Mouse (Mus musculus) cerebellum, postnatal 10 days (tissue): ENCODE results near the gene Rbm7.
"Not testable (repeated sequence)": the region's sequence is repeated elsewhere in the genome, so short reads cannot be mapped to it uniquely, and the experiment has no call there.

Experiments
- DNase-seq, 2 experiments: peaks; one replicate each; pipeline ENCODE4 v3.0.0; 2021; ENCODE audit warnings: mixed read lengths in 2 of 2

The Rbm7 gene

DNA sequence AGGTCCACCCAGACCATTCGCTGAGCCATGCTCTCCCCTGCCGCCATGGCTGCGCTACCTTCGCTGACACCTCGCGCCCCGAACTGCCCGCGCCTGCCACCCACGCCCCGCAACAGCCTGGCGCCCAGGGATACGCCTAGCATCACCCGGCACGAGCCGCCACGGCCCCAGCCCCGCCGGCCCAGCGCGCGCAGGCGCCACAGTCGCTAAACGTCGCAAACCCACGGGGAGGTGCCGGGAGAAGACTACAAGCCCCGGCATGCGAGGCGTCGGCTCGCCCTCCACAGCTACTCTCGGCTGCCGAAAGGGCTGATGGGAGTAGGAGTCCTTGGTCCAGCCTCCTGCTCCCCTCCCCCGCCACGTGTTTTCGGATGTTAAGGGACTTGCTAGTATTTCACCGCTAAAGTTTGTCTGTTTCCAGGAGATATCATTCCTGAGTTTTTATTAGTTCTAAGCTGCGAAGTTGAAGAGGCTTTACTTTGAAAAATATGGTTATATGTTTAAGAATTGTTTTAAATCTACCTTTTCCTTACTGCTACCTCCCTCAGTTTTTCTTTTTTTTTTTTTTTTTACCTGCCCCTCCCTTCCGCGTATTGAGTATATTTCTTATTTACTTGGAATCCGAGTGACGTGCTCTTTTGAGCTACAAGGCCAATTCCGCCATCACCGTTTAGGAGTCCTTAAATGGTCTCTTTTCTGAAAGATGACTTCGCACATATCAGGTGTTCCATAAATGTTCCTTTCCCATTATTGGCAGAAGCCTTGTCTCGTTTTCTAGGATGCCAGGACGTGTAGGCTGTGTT is 14.5 kb downstream of the Rbm7 start, which contains the start of gene Rexo2:
TSS of gene Rexo2 (minus strand) at position 213 of the 803 bp plus-strand sequence.
- DNase-seq: peak; percentile 95 to 98

DNA sequence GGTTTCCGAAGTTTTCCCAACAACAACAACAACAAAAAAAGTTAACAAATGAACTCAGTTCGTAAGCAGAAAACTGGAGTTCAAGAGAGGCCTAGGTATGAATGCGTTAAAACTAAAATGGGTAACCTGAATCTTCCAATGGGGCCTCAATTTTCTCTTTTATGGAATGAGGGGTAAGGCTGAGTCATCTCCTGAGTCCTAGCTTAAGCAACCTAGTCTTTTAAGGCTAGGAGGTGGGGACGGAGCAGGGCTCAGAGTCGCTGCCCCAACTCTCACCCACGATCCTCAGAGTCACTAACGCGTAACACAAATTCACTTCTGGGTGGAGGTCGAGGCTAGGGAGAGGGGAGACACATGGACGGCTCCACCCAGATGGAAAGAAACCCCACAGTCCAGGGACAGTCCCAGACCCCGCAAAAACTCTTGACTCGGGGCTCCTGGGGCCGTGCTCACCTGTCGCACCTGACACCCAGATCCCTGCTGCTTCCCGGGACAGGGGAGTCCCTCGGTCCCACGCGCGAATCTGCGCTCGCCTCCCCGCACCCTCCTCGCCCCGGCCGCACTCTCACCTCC is 15.2 kb downstream of the Rbm7 start:
- no peak for DNase-seq

DNA sequence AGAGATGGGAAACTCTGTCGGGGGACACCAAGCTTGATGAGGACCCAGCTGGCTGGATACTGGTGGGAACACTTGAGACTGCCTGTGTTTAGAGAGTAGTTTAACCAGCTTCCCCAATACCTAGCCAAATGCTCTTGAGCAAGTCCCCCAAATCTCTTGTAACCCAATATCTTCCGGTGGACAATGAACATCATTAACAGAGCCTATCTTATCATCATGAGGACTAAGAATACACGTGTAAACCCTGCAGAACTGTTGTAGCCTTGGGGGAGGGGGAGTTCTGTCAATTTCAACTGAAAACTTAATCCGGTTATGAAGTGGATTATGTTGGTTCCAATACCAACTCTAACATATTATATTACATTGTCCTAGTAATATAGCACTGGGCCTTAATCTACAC is 16.3 kb downstream of the Rbm7 start:
- DNase-seq: no peak

DNA sequence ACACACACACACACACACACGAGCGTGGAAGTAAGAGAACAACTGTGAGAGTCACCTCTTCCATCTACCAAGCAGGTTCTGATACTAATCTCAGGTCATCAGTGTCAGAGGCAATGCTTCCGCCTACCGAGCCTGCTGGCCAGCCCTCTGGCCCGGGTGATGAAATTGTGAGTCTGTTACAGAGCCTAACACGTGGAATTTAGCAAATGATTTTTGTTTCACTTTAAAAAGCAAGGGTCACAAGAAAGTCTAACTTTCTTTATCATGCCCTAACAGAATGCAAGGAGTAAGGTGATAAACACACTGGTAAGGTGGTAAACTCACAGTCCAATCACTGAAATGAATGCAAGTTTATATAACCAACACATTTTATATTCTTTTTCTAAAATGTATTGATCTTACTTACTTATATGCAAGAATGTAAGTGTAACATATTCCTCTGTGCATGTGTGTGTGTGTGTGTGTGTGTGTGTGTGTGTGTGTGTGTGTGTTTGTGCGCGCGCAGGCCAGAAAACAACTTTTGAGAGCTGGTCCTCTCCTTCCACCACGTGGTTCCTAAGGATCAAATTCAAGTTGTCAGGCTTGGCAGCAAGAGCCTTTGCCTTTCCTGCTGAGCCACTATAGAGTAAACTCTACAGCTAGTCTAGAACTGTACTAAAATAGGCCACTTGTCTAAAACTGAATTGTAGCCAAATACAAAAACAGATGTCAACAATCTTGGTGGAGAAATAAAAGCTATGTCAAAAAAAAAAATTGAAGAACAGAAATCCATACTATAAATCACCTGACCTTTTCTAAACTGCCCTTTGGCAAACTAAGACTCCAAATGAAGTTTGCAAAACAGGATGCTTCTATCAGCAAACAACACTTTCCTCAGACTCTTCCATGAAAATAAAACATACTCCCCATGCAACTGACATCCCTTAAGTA is 18.6 kb downstream of the Rbm7 start:
- DNase-seq: no peak

DNA sequence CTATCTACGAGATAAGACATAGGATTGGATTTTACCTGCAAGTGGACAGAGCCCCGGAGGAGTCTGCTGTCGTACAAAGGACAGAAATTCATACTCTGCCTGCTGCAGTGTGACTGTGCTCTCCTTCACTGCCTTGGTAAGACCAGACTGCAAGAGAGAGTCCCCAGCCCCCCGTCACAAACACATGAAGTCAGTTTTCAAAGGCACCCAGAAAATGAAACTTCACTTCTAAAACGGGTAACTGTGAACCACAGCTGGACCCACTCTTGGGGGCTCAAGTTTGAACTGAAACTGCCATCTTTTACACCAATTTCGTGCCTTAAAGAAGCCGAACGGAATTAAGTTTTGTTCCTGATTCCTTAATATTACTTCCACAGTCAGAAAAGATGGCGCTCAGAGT is 20.7 kb downstream of the Rbm7 start:
- no peak for DNase-seq

DNA sequence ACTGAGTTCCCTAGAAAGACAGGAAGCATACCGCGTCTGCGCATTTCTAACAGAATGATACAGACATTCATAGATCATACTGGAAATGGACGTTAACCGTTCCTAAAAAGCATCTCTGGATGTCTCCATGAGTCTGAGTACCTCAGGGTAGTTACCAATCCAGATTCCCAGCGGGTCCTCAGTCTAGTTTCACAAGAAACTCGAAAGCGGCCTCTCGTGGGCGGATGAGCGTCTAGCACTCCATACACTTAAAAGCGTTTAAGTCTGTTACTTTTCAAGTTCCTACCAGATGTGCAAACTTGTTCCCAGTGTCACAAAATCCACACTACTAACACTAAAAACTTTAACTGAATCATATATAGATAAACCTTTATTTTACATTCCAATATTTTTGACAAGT is 22.0 kb downstream of the Rbm7 start:
- DNase-seq: no peak

DNA sequence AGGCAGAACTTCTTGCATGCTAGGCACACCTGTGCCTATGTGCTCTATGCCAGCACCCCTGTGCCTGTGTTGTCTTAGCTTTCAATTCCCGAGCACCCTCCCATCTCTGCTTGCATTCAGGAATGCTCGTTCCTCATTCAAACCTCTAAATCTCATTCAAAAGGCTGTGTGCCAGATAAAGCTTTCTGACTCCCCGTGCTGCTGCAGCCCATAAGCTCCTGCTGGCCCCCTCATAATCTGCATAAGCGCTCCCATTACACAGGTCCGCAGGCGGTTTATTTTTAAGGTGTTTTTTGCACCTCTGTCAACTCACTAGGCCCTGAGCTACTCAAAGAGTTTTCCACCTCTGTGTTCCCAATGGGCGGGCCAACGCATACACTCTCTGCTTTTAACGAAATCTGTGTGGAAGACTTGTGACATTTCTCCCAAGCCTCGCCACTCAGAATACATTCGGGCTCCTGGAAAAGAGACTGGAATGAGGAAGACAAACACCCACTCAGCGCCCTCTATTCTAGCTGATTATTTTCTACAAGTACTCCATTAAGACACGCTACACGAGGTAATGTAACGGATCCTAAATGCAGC is 22.6 kb downstream of the Rbm7 start:
- no peak for DNase-seq

DNA sequence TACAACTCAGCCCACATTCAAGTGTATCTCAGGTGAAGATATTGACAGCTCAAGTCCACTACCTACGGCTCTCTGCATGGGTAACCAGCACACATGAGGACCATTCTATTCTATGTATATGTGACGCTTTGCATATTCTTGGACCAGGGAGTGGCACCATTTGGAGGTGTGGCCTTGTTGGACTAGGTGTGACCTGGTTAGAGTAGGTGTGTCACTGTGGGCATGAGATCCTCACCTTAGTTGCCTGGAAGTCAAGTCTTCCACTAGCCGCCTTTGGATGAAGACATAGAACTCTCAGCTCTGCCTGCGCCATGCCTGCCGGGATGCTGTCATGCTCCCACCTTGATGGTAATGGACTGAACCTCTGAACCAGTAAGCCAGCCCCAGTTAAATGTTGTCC is 27.6 kb downstream of the Rbm7 start:
- DNase-seq: not testable (repeated sequence)

DNA sequence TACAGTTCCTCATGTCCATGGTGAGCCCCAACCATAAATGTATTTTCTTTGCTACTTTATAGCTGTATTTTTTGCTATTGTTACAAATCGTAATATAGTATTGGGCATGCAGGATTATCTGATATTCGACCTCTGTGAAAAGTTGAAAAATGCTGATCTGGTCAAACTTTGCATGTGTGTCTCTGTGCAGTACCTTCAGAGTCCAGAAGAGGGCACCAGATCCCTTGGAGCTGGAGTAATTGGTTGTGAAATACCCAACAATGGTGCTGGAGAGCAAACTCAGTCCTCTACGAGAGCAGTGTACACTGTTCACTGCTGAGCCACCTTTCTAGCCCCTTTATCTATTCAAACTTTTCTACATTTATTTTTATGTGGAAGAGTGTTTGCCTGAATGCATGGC is 28.3 kb downstream of the Rbm7 start:
- peak; percentile 73 to 83 for DNase-seq

DNA sequence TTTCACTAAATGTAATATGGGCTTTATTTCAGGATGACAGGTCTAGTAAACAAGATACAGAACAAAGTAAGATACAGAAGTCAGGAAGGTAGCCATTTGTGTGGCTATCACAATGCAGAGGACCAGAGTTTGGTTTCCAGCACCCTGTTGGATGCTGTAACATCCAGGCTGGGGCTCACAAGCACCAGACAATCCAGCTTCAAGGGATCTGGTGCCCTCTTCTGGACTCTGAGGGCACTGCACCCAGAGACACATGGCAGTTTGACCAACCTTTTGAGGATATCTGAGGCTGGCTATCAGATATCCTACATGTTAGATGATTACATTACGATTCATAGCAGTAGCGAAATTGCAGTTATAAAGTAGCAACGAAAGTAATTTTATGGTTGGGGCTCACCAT is 29.4 kb downstream of the Rbm7 start:
- peak in 1 of 2 experiments; percentile 7 for DNase-seq

DNA sequence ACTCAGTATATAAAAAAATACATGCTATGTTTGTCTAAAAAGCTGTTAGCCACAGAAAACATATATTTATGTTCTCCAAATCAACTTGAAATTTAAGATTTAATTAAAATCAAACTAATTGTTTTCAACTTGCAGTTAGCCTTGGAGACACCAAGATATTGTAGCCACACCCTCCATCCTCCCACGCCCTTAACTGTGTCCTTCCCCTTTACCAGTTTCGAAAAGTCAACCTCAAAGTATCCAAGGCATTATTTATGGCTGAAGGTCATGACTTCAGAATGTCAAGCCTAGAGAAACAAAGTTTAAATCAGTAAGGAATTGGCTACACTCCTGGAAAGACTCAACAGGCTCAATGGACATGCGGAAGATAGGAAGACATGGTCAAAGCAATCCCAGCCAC is 33.6 kb downstream of the Rbm7 start:
- no peak for DNase-seq

DNA sequence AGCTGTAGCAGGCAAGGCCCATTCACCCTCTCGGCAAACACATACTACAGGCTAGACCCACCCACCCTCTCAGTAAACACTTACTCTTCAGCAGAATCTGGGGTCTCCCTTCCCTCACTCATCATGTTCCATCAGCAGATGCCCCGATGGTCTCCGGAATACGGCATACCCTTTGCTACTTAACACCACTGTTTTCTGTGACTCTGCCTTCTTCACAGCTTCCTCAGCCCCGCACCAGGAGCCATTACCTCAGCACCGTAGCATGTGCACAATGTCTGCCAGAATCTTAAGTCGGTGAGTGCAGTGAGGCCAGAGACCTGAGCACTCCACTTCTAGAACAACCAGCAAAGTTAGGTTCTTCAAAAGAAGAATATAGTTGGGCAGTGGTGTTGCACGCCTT is 34.4 kb downstream of the Rbm7 start:
- DNase-seq: no peak

DNA sequence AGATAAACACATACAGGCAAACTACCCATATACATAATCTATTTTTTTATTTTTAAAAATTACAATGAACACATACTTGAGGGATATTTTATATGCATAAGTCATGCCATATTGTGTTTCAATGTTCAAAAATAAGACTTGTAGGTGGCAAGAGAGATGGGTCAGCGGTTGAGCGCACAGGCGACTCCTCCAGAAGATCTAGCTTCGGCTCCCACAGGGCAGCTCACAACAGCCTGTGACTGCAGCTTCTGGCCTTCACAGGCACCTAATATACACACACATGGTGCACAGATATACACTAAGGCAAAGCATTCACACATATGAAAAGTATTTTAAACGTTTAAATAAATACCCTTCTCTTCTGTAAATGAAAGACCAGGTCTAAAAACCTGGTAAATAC is 35.7 kb downstream of the Rbm7 start:
- DNase-seq: no peak

DNA sequence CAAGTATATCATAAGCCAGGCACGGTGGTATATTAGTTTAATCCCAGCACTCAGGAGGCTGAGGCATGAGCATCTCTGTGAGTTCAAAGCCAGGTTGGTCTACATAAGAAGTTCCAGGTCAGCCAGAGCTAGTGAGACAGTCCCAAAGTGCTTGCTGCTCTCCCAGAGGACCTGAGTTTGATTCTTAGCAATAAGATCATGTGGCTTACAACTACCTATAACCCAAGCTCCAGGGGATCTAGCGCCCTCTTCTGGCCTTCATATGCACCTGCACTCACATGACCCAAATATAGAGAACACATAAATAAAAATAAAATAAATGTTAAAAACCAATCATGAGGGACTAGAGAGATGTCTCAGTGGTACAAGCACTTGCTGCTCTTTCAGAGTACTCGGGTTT is 36.2 kb downstream of the Rbm7 start:
- DNase-seq: no peak

DNA sequence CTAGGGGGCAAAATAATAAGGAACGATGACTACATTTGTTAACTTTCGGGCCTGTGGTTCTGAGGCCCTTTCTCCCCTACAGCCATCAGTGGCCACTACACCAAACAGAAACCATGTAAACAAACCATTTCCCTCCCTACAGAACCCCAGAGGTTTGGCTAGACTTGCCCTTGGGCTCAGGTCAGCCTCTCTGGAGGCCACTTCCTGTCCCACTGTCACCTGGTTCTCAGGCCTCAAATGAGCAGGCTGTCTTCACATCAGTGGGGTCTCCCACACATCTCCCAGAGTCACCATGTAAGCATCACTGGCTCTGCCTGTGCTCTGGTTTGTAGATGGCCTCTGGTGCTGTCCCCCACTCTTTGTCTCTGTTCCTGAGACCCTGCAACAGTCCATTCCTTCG is 39.1 kb downstream of the Rbm7 start:
- DNase-seq: no peak

DNA sequence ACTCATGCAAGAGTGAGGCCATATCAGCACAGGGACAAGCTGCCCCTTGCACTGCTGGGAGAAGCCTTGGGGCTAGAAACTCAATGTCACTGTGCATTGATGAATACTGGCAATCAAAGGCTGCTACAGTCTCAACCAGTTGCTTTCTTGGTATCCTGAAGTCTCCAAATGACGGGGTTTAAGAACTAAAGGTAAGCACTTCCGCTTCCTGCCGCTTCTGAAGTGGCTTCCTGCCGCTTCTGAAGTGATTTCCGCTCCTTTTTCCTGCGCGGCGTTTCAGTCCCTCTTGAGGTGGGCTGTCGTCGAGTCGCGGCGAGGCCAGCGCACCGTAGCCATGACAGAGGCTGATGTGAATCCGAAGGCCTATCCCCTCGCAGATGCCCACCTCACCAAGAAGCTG is 45.0 kb downstream of the Rbm7 start:
- no peak for DNase-seq

DNA sequence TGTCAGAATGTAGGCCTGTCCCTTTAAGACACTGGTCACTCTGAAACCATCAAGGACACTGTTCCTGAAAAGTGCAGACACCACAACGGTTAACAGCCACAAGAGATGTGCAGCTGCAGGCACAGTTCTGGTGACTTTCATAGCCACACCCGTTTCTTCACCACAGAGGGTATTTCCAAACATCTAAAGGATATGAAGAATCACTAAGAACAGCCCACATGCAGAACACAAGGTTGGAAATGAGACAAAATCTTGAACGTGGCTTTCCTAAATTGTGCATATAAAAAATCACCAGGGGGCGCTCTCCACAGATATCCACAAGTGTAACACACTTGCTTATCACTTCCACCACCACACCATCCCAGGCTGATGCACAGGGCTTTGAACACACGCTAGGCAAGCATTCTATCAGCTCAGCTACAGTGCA is 47.3 kb downstream of the Rbm7 start:
- peak; percentile 46 to 68 for DNase-seq

DNA sequence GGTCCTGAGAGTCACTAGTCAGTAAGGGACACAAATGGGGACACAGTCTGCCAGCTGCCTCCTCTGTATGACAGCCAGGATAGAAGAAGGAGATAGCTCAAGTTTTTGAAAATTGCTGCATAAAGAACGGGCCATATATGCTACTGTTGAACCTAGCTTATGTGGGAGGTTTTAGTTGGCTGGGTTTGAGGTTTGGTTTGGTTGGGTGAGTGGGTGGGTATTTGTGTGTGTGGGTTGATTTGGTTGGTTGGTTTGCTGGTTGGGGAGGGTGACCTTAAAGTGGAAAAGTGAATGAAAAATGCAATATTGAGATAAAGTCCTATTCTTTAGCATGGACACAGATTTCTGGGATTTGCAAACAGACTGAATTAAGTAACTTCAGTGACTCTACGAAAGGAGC is 50.3 kb downstream of the Rbm7 start:
- no peak for DNase-seq

DNA sequence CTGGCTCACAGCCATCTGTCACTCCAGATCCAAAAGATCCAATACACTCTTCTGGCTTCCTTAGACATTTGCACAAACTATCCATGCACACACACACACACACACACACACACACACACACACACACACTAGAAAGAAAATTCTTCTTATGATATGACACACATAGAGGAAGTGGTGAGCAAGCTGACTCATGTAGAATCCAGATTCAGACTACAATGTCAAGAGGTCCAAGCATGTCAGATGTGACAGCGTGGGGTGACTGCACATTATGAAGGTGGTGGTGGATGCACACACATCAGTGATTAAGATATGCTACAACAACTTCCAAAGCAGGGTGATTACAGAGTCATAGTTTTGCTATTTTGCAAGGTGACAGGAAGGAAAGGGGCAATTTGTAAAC is 51.2 kb downstream of the Rbm7 start:
- DNase-seq: no peak
